In genomic region chr4:147124400-147125306, GRCm38 (mm10) we compare ENCODE assay signal across 8 mouse cellular contexts. TPM values are rescaled to one million over a fixed set of nuclear protein-coding genes. Genes with fewer than 3 reads are reported as not detected.
DNase-seq lines count a peak whose midpoint lies in the region; ATAC-seq and TF ChIP-seq lines count a peak whose summit lies in the region.
"Not testable (repeated sequence)": the region's sequence is repeated elsewhere in the genome, so short reads cannot be mapped to it uniquely, and the experiment has no call there.

No protein-coding gene starts in this region.

- H3K4me2 ChIP-seq in embryonic facial prominence, embryonic 11.5 days (ENCODE audit: low read depth, low read length), result peak overlapping the region; percentile 67
- H3K4me2 ChIP-seq in hindbrain, embryonic 12.5 days (replicated peaks), result peak overlapping the region; percentile 65
- peak overlapping the region; percentile 61 for H3K4me2 ChIP-seq in neural tube, embryonic 15.5 days

- 6% methylated on average over 48 of the region's 48 CpGs for WGBS in embryonic facial prominence, embryonic 11.5 days
- 6% methylated on average over 47 of the region's 48 CpGs for WGBS in hindbrain, embryonic 12.5 days
- WGBS in neural tube, embryonic 15.5 days, result 8% methylated on average over 47 of the region's 48 CpGs

- peak overlapping the region; percentile 75 for H3K9ac ChIP-seq in embryonic facial prominence, embryonic 11.5 days (replicated peaks; ENCODE audit: low read length)
- H3K9ac ChIP-seq in hindbrain, embryonic 12.5 days, result peak overlapping the region; percentile 77
- peak overlapping the region; percentile 54 for H3K9ac ChIP-seq in neural tube, embryonic 15.5 days (replicated peaks)

- H3K9me3 ChIP-seq in embryonic facial prominence, embryonic 11.5 days (replicated peaks; ENCODE audit: control insufficient read depth, low read length), result not testable (repeated sequence)
- H3K9me3 ChIP-seq in hindbrain, embryonic 12.5 days (replicated peaks), result peaks cover 27% of the 10 kb centered on the region; the same call in 1 of the 2 replicates
- H3K9me3 ChIP-seq in neural tube, embryonic 15.5 days (replicated peaks), result peaks cover 17% of the 10 kb centered on the region; the same call in 1 of the 2 replicates

- H3K27ac ChIP-seq in embryonic facial prominence, embryonic 11.5 days (replicated peaks; ENCODE audit: low read depth, low read length), result 0 out of 2 replicates have a peak overlapping the region, but pooled peaks have one; percentile 1
- 0 out of 2 replicates have a peak overlapping the region, but pooled peaks have one; percentile 32 for H3K27ac ChIP-seq in hindbrain, embryonic 12.5 days
- not testable (repeated sequence) for H3K27ac ChIP-seq in left cerebral cortex, adult 2 months; neural tube, embryonic 15.5 days (replicated peaks)

- not testable (repeated sequence) for H3K27me3 ChIP-seq in embryonic facial prominence, embryonic 11.5 days (ENCODE audit: control insufficient read depth, insufficient read depth, low read length); hindbrain, embryonic 12.5 days; neural tube, embryonic 15.5 days (replicated peaks)

- H3K4me1 ChIP-seq in embryonic facial prominence, embryonic 11.5 days (ENCODE audit: control insufficient read depth, insufficient read depth, low read length); hindbrain, embryonic 12.5 days; neural tube, embryonic 15.5 days: not testable (repeated sequence)

- ATAC-seq in embryonic facial prominence, embryonic 11.5 days (replicated peaks; ENCODE audit: insufficient number of reproducible peaks, low FRiP score, low TSS enrichment, low read depth), result peak; percentile 99
- peak; percentile 99 for ATAC-seq in hindbrain, embryonic 12.5 days (ENCODE audit: low FRiP score)
- ATAC-seq in neural tube, embryonic 15.5 days (ENCODE audit: low FRiP score), result peak; percentile 98

- not testable (repeated sequence) for TF ChIP-seq CTCF in left cerebral cortex, adult 2 months (IDR thresholded peaks at IDR 0.05)

- peak; percentile 47 to 72 for DNase-seq in adrenal gland, adult (ENCODE audit: inconsistent age in 2 of 2, low spot score in 1 of 2)
- peak; percentile 78 for DNase-seq in embryonic facial prominence, embryonic 11.5 days (ENCODE audit: low spot score)
- peak; percentile 47 to 52 for DNase-seq in gastrocnemius, postnatal 4 days (ENCODE audit: low spot score in 2 of 2)
- DNase-seq in left cerebral cortex, adult 2 months (ENCODE audit: extremely low spot score in 1 of 2, low spot score in 2 of 2), result peak in 1 of 2 experiments; percentile 27
- peak; percentile 36 for DNase-seq in lung, postnatal 10 days
- DNase-seq in testis, postnatal 10 days (ENCODE audit: low spot score), result peak; percentile 80

- peak overlapping the region; percentile 43 for H3K4me3 ChIP-seq in embryonic facial prominence, embryonic 11.5 days (ENCODE audit: low read depth, low read length)
- H3K4me3 ChIP-seq in hindbrain, embryonic 12.5 days, result peak overlapping the region; percentile 48
- H3K4me3 ChIP-seq in left cerebral cortex, adult 2 months, result peak overlapping the region; percentile 49
- peak overlapping the region; percentile 44 for H3K4me3 ChIP-seq in neural tube, embryonic 15.5 days (replicated peaks)

- intact Hi-C loops in left cerebral cortex, adult 2 months (cut with DNase I), result loop anchor here (5.0 kb wide), 1 partner anchor 308 kb away; no protein-coding TSS in a partner anchor

- H3K36me3 ChIP-seq in embryonic facial prominence, embryonic 11.5 days (replicated peaks; ENCODE audit: control insufficient read depth, insufficient read depth, low read depth, low read length); hindbrain, embryonic 12.5 days; neural tube, embryonic 15.5 days: not testable (repeated sequence)

RNA-seq across cellular contexts. Expression of gene Zfp991, which starts 7.2 kb away (rescaled TPM):
- 10.4 and 12.6 TPM in 2 replicates for polyA plus RNA-seq in embryonic facial prominence, embryonic 11.5 days (2014; fragmentation: Nextera tagmentation; extraction: Ambion mirVana)
- total RNA-seq in gastrocnemius, postnatal 4 days (2021), result 1 to 10 TPM; 6.8 to 7.4 TPM
- 5.7 and 7.0 TPM in 2 replicates for polyA plus RNA-seq in hindbrain, embryonic 12.5 days (2016; fragmentation: Nextera tagmentation; extraction: Ambion mirVana)
- 1 to 10 TPM; 7.8 to 8.2 TPM for total RNA-seq in left cerebral cortex, adult 2 months (2021)
- polyA plus RNA-seq in neural tube, embryonic 15.5 days (2015; fragmentation: Nextera tagmentation; extraction: Ambion mirVana), result 4.4 and 5.8 TPM in 2 replicates
